Mouse (Mus musculus) subcutaneous adipose tissue, adult 2 months (tissue): ENCODE data around the gene Pdcl3. TPM values are rescaled to one million over a fixed set of nuclear protein-coding genes. Genes with fewer than 3 reads are reported as not detected.

Experiments
- polyA plus RNA-seq: library from polyadenylated mRNA; depleted of rRNA; stranded (reverse); fragments of >200 nt; gene quantifications from 2 replicates; pipeline ENCODE4 v1.2.3, GENCODE M21; 2012; ENCODE audit warnings: low replicate concordance; rRNA removed

The Pdcl3 gene
- 30.9 and 46.4 TPM in 2 replicates for polyA plus RNA-seq

GRCm38 (mm10) chr1:38985308-38985707, at the start of gene Pdcl3:
Gene Pdcl3 (plus strand): TSS chr1:38985608.

DNA sequence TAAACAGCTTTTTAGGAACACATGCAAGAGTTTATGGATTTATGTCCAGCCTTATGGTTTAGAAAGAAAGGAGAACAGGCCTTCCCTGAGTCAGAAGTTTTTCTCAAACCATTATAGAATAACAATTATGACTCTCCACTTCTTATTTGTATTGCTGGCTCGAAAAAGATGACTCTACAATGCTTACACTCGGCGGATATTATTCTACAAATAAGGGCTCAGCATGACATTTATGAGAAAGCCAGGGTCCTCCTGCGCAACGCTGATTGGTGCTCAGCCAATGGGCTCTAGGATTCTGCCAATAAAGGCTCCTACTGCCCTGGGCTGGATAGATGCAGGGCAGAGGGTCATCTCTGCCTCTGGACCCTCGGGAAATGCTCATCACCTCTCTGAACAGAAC, 46.6 kb upstream of the Pdcl3 start, which contains the start of gene Nms:
TSS of gene Nms (plus strand) at position 301 of the 400 bp plus-strand sequence.

Other genes starting within 250 kb of the Pdcl3 start
- 0.73 and 4.6 TPM in 2 replicates for gene Lonrf2, start 148.9 kb upstream of the Pdcl3 start, polyA plus RNA-seq
- gene Chst10, start 87.4 kb upstream of the Pdcl3 start, polyA plus RNA-seq, result 0.44 and 3.3 TPM in 2 replicates
- gene Nms, start 46.5 kb upstream of the Pdcl3 start, polyA plus RNA-seq, result not detected in 2 replicates
- gene Npas2, start 208.1 kb downstream of the Pdcl3 start, polyA plus RNA-seq, result 3.6 and 9.8 TPM in 2 replicates